Mouse (Mus musculus) limb, embryonic 12.5 days (tissue): ENCODE measurements around the gene Gdf2. TPM values are rescaled to one million over a fixed set of nuclear protein-coding genes. Genes with fewer than 3 reads are reported as not detected.

Experiments used
- ATAC-seq: fragments of 200-750 bp; cut with Nextera tagmentation; 2 replicates; pipeline ENCODE4 v1.8.0; 2017; ENCODE audit warnings: low read depth, moderate TSS enrichment; ENCODE audit not compliant: insufficient number of reproducible peaks, insufficient read depth, low FRiP score, low TSS enrichment
- H3K27ac ChIP-seq: fragments of 300-500 bp; sonication (generic); 2 replicates; pipeline ENCODE4 v1.5.1; 2016; ENCODE audit warnings: mild to moderate bottlenecking, moderate library complexity
- H3K27me3 ChIP-seq: fragments of 300-500 bp; sonication (generic); 2 replicates; pipeline ENCODE4 v1.6.1; 2016; ENCODE audit warnings: mild to moderate bottlenecking, moderate library complexity
- H3K36me3 ChIP-seq: fragments of 300-500 bp; sonication (generic); 2 replicates; pipeline ENCODE4 v1.6.1; 2016; ENCODE audit warnings: mild to moderate bottlenecking, moderate library complexity
- H3K4me1 ChIP-seq: fragments of 300-500 bp; sonication (generic); replicated peaks from 2 replicates; pipeline ENCODE4 v1.6.1; 2016
- H3K4me2 ChIP-seq: fragments of 300-500 bp; sonication (generic); 2 replicates; pipeline ENCODE4 v1.6.1; 2016; ENCODE audit warnings: mild to moderate bottlenecking, moderate library complexity
- H3K4me3 ChIP-seq: fragments of 300-500 bp; sonication (generic); replicated peaks from 2 replicates; pipeline ENCODE4 v1.5.1; 2016; ENCODE audit warnings: mild to moderate bottlenecking
- H3K9ac ChIP-seq: fragments of 300-500 bp; sonication (generic); replicated peaks from 2 replicates; pipeline ENCODE4 v1.6.1; 2016; ENCODE audit warnings: mild to moderate bottlenecking, moderate library complexity
- H3K9me3 ChIP-seq: fragments of 300-500 bp; sonication (generic); 2 replicates; pipeline ENCODE4 v1.6.1; 2016; ENCODE audit warnings: mild to moderate bottlenecking, moderate library complexity
- WGBS: fragments of 180-500 bp; shearing (Covaris S2); methylation state at CpG from one replicate; pipeline ENCODE4 v1.1.7; 2016; 5-methylcytosine and 5-hydroxymethylcytosine counted together
- polyA plus RNA-seq: library from polyadenylated mRNA; unstranded; fragments of >200 nt; fragmentation: Nextera tagmentation; extraction: Ambion mirVana; gene quantifications from 2 replicates; pipeline ENCODE4 v1.2.1, GENCODE M21; 2016

The Gdf2 gene
- polyA plus RNA-seq, 1 experiment from 2014 or later, result not detected

DNA sequence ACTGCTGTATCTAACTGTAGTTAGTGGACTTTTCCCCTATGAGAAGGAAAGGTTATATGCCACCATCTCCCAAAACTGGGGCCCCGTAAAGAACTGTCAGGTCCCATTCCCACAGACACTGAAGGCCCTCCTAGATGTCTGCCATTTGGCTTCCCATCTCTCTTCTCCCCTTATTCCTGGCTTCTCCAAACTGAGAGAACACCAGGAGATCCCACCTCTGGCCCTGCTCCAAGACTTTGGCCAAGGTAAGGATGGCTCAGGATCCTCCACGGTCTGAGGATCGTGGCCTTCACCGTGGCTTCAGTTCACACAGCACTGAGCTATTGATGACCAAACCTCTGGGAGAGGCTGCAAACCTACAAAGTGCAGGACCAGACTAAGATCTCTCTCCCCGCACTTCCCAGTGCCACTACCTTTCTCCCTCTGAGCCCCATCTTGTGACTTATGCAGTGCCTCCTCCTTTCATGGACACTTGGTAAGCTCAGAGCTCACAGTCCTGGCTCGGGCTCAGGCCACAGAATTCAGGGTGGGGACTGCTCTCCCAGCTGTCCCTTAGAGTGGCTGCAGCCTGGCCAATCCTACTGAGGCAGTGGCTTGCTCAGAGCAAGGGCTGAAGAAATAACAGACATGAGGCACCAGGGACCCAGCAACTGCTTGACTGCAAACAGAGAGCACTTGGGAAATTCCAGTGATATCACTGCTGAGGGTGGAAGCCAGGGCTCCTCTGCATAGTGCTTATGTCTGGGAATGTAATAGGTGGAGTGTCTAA lies 52.9 kb downstream of the Gdf2 start:
- Histone ChIP-seq H3K36me3 (no peaks in the 10 kb centered on the region), H3K4me1 (0 out of 2 replicates have a peak, but pooled peaks cover 4% of the 10 kb centered on the region), H3K4me3 (no peak overlapping the region), H3K27me3 (peaks cover 16% of the 10 kb centered on the region), H3K9me3 (no peaks in the 10 kb centered on the region), H3K9ac (no peak overlapping the region), H3K4me2 (no peak overlapping the region), H3K27ac (no peak overlapping the region)
- 89% methylated on average over 6 of the region's 6 CpGs for WGBS
- no peak for ATAC-seq

Other genes starting within 250 kb of the Gdf2 start
- 11.9 and 14.2 TPM in 2 replicates for gene Gdf10, start 17.5 kb upstream of the Gdf2 start, polyA plus RNA-seq
- gene Rbp3, start 13.0 kb downstream of the Gdf2 start, polyA plus RNA-seq, result not detected in 2 replicates
- gene Zfp488, start 37.7 kb downstream of the Gdf2 start, polyA plus RNA-seq, result 0.10 and 0.18 TPM in 2 replicates
- not detected in 2 replicates for gene Gm30083, start 74.1 kb downstream of the Gdf2 start, polyA plus RNA-seq
- gene Gm5460, start 75.7 kb downstream of the Gdf2 start, polyA plus RNA-seq, result not detected in 2 replicates
- not detected in 2 replicates for gene Antxrl, start 111.7 kb downstream of the Gdf2 start, polyA plus RNA-seq
- gene Anxa8, start 144.9 kb downstream of the Gdf2 start, polyA plus RNA-seq, result 6.0 and 6.1 TPM in 2 replicates
- gene A630023A22Rik, start 161.7 kb downstream of the Gdf2 start, polyA plus RNA-seq, result not detected in 2 replicates
- gene Npy4r, start 211.4 kb downstream of the Gdf2 start, polyA plus RNA-seq, result not detected in 2 replicates